Mouse (Mus musculus) limb, embryonic 14.5 days (tissue): ENCODE data around the gene Hoxc11. TPM values are rescaled to one million over a fixed set of nuclear protein-coding genes. Genes with fewer than 3 reads are reported as not detected.
A peak's percentile ranks its signal among the peaks of the same experiment; 100 is the strongest.

Experiments used
- ATAC-seq: fragments of 200-750 bp; cut with Nextera tagmentation; 2 replicates; pipeline ENCODE4 v1.8.0; 2017; ENCODE audit warnings: low read depth, moderate number of reproducible peaks, moderate TSS enrichment; ENCODE audit not compliant: low FRiP score
- DNase-seq: peaks from one replicate; pipeline ENCODE4 v3.0.0-alpha.2; 2015; ENCODE audit warnings: low spot score
- H3K27ac ChIP-seq: fragments of 300-500 bp; sonication (generic); replicated peaks from 2 replicates; pipeline ENCODE4 v1.5.1; 2014; ENCODE audit warnings: low read depth, mild to moderate bottlenecking, low read length, moderate library complexity, mixed read lengths
- H3K27me3 ChIP-seq: fragments of 300-500 bp; sonication (generic); 2 replicates; pipeline ENCODE4 v1.6.1; 2014; ENCODE audit warnings: low read length, mixed read lengths; ENCODE audit not compliant: control insufficient read depth, insufficient read depth
- H3K36me3 ChIP-seq: fragments of 300-500 bp; sonication (generic); 2 replicates; pipeline ENCODE4 v1.6.1; 2014; ENCODE audit warnings: mild to moderate bottlenecking, low read length, moderate library complexity, mixed read lengths; ENCODE audit not compliant: control insufficient read depth, insufficient read depth
- H3K4me1 ChIP-seq: fragments of 300-500 bp; sonication (generic); 2 replicates; pipeline ENCODE4 v1.6.1; 2014; ENCODE audit warnings: antibody characterized with exemption, low read length, mixed read lengths; ENCODE audit not compliant: control insufficient read depth, insufficient read depth
- H3K4me2 ChIP-seq: fragments of 300-500 bp; sonication (generic); replicated peaks from 2 replicates; pipeline ENCODE4 v1.6.1; 2014; ENCODE audit warnings: low read depth, mild to moderate bottlenecking, low read length, moderate library complexity; ENCODE audit not compliant: severe bottlenecking
- H3K4me3 ChIP-seq: fragments of 300-500 bp; sonication (generic); replicated peaks from 2 replicates; pipeline ENCODE4 v1.5.1; 2014; ENCODE audit warnings: low read length
- H3K9ac ChIP-seq: fragments of 300-500 bp; sonication (generic); 2 replicates; pipeline ENCODE4 v1.6.1; 2014; ENCODE audit warnings: mild to moderate bottlenecking, low read depth, low read length, moderate library complexity; ENCODE audit not compliant: severe bottlenecking
- H3K9me3 ChIP-seq: fragments of 300-500 bp; sonication (generic); 2 replicates; pipeline ENCODE4 v1.6.1; 2016; ENCODE audit warnings: low read length; ENCODE audit not compliant: control insufficient read depth
- POLR2A ChIP-seq: fragments of 200-500 bp; IDR thresholded peaks from 2 replicates; pipeline ENCODE4 v1.8.0; 2012; ENCODE audit warnings: inconsistent platforms, mild to moderate bottlenecking, moderate library complexity, borderline replicate concordance; ENCODE audit not compliant: insufficient read depth, insufficient read length; ENCODE audit errors: extremely low read depth
- WGBS: fragments of 180-500 bp; shearing (Covaris S2); extraction: QIAGEN DNeasy Blood & Tissue Kit; methylation state at CpG from one replicate; pipeline ENCODE4 v1.1.7; 2014; 5-methylcytosine and 5-hydroxymethylcytosine counted together
- polyA plus RNA-seq, 2 experiments: library from polyadenylated mRNA; depleted of rRNA in 1 of 2; stranded (reverse) in 1 of 2; unstranded in 1 of 2; fragments of >200 nt; fragmentation: Nextera tagmentation in 1 of 2; extraction: Ambion mirVana in 1 of 2; gene quantifications; 2 replicates each; pipeline versions ENCODE4 v1.2.1 to v1.2.3; 2012 to 2014

Gene Hoxc11
- polyA plus RNA-seq (2012; rRNA removed) (7.4 and 7.6 TPM in 2 replicates), polyA plus RNA-seq (2014; fragmentation: Nextera tagmentation; extraction: Ambion mirVana) (1.4 TPM in 2 replicates)

DNA sequence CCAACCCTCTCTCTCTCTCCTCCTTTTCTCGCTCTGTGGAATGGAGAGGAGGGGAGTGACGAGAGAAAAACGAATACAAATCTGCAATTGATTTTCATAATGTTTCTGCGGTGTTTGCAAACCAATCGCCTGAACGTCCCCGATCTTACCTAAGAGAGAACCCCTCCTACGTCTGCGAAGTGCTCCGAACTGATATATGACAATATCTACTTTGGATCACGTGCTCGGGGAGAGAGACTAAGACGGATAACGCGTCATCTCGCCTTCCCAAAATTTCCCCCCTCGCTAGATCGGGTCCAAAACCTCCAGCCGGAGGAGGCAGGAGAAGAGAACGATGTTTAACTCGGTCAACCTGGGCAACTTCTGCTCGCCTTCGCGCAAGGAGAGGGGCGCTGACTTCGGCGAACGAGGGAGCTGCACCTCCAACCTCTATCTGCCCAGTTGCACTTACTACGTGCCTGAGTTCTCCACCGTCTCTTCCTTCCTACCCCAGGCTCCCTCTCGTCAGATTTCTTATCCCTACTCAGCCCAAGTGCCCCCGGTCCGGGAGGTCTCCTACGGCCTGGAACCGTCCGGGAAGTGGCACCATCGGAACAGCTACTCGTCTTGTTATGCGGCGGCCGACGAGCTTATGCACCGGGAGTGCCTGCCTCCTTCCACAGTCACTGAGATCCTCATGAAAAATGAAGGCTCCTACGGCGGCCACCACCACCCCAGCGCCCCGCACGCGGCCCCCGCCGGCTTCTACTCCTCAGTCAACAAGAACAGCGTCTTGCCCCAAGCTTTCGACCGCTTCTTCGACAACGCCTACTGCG lies at the start of gene Hoxc11:
TSS of gene Hoxc11 (plus strand) at position 236 of the 815 bp plus-strand sequence.
- H3K27me3 ChIP-seq: peaks cover 85% of the 10 kb centered on the region
- peak within 1 kb of the TSS; percentile 44 for H3K4me3 ChIP-seq
- H3K4me1 ChIP-seq: no peaks in the 10 kb centered on the region; the same call in 1 of the 2 replicates
- WGBS: under 1% methylated on average over 52 of the region's 57 CpGs
- H3K36me3 ChIP-seq: no peaks in the 10 kb centered on the region
- peak within 1 kb of the TSS; percentile 71 for H3K27ac ChIP-seq
- peak within 1 kb of the TSS; percentile 39 for H3K4me2 ChIP-seq
- no peaks in the 10 kb centered on the region for H3K9me3 ChIP-seq
- H3K9ac ChIP-seq: peak within 1 kb of the TSS; percentile 70
- DNase-seq (no peak), ATAC-seq (no peak)
- TF ChIP-seq POLR2A: no peak

DNA sequence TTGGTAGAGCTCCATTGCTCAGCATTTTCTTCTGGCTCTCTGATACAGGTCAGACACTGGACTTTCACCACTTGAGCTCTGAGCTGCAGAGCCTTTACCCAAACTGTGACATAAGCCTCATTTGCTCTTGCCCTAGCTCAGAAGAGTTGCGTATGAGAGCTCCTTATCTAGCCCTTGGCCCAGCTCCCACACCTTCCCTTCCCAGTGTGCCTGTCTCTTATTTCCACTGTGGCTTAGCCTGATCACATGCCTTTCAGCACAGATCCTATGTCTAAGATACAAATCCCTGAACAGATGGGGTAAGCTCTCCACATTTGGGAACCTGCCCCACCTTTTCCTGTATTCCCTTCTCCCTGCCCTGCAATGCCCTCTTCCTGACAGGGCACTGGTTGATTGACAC lies 49.3 kb upstream of the Hoxc11 start:
- Histone ChIP-seq H3K36me3 (no peaks in the 10 kb centered on the region), H3K27me3 (peaks cover 56% of the 10 kb centered on the region), H3K9ac (no peak overlapping the region), H3K9me3 (no peaks in the 10 kb centered on the region), H3K27ac (no peak overlapping the region), H3K4me3 (no peak overlapping the region), H3K4me1 (no peaks in the 10 kb centered on the region), H3K4me2 (no peak overlapping the region)
- DNase-seq (no peak), ATAC-seq (no peak)
- 62% methylated on average over 1 of the region's 1 CpGs for WGBS
- no peak for TF ChIP-seq POLR2A

DNA sequence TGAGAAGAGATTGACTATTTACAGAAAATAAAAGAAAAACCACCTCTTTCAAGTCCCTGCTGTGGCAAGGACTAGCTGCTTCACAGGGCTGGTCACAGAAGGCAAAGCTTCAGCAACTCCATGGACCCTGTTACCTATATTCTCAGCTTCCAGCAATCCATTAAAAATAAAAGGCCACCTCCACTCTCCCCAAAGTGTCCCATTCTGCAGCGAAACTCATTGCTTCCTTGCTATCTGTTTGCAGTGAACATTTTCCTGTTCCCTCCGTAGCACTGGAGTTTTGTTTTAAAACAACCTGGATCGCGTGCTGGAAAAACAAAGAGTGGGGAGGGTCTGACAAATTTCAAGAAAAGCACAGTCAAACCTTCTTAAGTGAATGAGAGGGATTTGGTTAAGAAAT lies 44.7 kb upstream of the Hoxc11 start:
- no peak for TF ChIP-seq POLR2A

GRCm38 (mm10) chr15:102910038-102910437 lies 44.2 kb upstream of the Hoxc11 start:
- no peak overlapping the region for H3K9ac ChIP-seq
- H3K27ac ChIP-seq: no peak overlapping the region
- H3K9me3 ChIP-seq: no peaks in the 10 kb centered on the region
- H3K27me3 ChIP-seq: peaks cover 90% of the 10 kb centered on the region
- H3K4me1 ChIP-seq: no peaks in the 10 kb centered on the region
- no peak overlapping the region for H3K4me2 ChIP-seq
- no peaks in the 10 kb centered on the region for H3K36me3 ChIP-seq
- ATAC-seq: no peak
- no peak overlapping the region for H3K4me3 ChIP-seq
- no peak for TF ChIP-seq POLR2A
- no peak for DNase-seq
- 1% methylated on average over 18 of the region's 18 CpGs for WGBS

More for the DNA sequence above, 44.7 kb upstream of the Hoxc11 start:
- Histone ChIP-seq H3K36me3 (no peaks in the 10 kb centered on the region), H3K9ac (no peak overlapping the region), H3K9me3 (no peaks in the 10 kb centered on the region), H3K4me3 (no peak overlapping the region), H3K4me1 (no peaks in the 10 kb centered on the region), H3K4me2 (no peak overlapping the region), H3K27me3 (peaks cover 85% of the 10 kb centered on the region), H3K27ac (no peak overlapping the region)
- ATAC-seq (no peak), DNase-seq (no peak)
- WGBS: 7% methylated on average over 4 of the region's 4 CpGs

GRCm38 (mm10) chr15:102910496-102911095 lies 43.6 kb upstream of the Hoxc11 start:
- no peak overlapping the region for H3K9ac ChIP-seq
- WGBS: 1% methylated on average over 22 of the region's 22 CpGs

More at GRCm38 (mm10) chr15:102910496-102911095, 43.6 kb upstream of the Hoxc11 start:
- DNase-seq (no peak), ATAC-seq (no peak)
- H3K4me3 ChIP-seq: no peak overlapping the region
- H3K36me3 ChIP-seq: no peaks in the 10 kb centered on the region
- no peak for TF ChIP-seq POLR2A
- H3K9me3 ChIP-seq: no peaks in the 10 kb centered on the region
- peaks cover 87% of the 10 kb centered on the region for H3K27me3 ChIP-seq
- no peaks in the 10 kb centered on the region for H3K4me1 ChIP-seq
- H3K4me2 ChIP-seq: no peak overlapping the region
- H3K27ac ChIP-seq: no peak overlapping the region
